Mouse (Mus musculus): ENCODE results near the gene Tent5b. TPM values are rescaled to one million over a fixed set of nuclear protein-coding genes. Genes with fewer than 3 reads are reported as not detected.

Gene Tent5b
- polyA plus RNA-seq, 1 experiment from 2014 or later = 2.8 TPM

- 2% methylated on average over 27 of the region's 27 CpGs for WGBS
- ATAC-seq (replicated peaks; ENCODE audit: low FRiP score, low read depth) (peak; percentile 72; the same call in 1 of the 2 replicates), DNase-seq (ENCODE audit: low spot score) (peak; percentile 70)
- H3K4me2 ChIP-seq (ENCODE audit: low read length) = peak overlapping the region; percentile 74
- no peaks in the 10 kb centered on the region for H3K9me3 ChIP-seq (replicated peaks; ENCODE audit: low read length)
- no peaks in the 10 kb centered on the region for H3K36me3 ChIP-seq (ENCODE audit: insufficient read depth, low read length)
- no peak overlapping the region for H3K27ac ChIP-seq
- H3K27me3 ChIP-seq (ENCODE audit: insufficient read depth, low read length) = no peaks in the 10 kb centered on the region
- H3K4me1 ChIP-seq (replicated peaks; ENCODE audit: insufficient read depth, low read length) = peaks cover 3% of the 10 kb centered on the region; the same call in 1 of the 2 replicates
- H3K4me3 ChIP-seq (replicated peaks; ENCODE audit: low read depth, low read length) = peak overlapping the region; percentile 49
- H3K9ac ChIP-seq (ENCODE audit: low read depth, low read length) = peak overlapping the region; percentile 47
- no peak for TF ChIP-seq CTCF (IDR thresholded peaks at IDR 0.05; ENCODE audit: low read depth)
Observed at GRCm38 (mm10) chr4:133468080-133468479, 11.9 kb upstream of the Tent5b start.

GRCm38 (mm10) chr4:133469122-133469521, 10.8 kb upstream of the Tent5b start:
- WGBS = 13% methylated on average over 12 of the region's 12 CpGs
- H3K4me2 ChIP-seq (ENCODE audit: low read length) = peak overlapping the region; percentile 74
- no peaks in the 10 kb centered on the region for H3K9me3 ChIP-seq (replicated peaks; ENCODE audit: low read length)
- H3K4me3 ChIP-seq (replicated peaks; ENCODE audit: low read depth, low read length) = no peak overlapping the region
- DNase-seq (ENCODE audit: low spot score) = peak; percentile 29
- no peaks in the 10 kb centered on the region for H3K27me3 ChIP-seq (ENCODE audit: insufficient read depth, low read length)
- no peak overlapping the region for H3K9ac ChIP-seq (ENCODE audit: low read depth, low read length)
- TF ChIP-seq CTCF (IDR thresholded peaks at IDR 0.05; ENCODE audit: low read depth) = no peak
- 0 out of 2 replicates have a peak, but pooled peaks cover 3% of the 10 kb centered on the region for H3K4me1 ChIP-seq (replicated peaks; ENCODE audit: insufficient read depth, low read length)
- no peak overlapping the region for H3K27ac ChIP-seq
- no peak for ATAC-seq (replicated peaks; ENCODE audit: low FRiP score, low read depth)
- H3K36me3 ChIP-seq (ENCODE audit: insufficient read depth, low read length) = no peaks in the 10 kb centered on the region

- Histone ChIP-seq H3K9ac (ENCODE audit: low read depth, low read length) (no peak overlapping the region), H3K4me1 (replicated peaks; ENCODE audit: insufficient read depth, low read length) (0 out of 2 replicates have a peak, but pooled peaks cover 3% of the 10 kb centered on the region), H3K27ac (no peak overlapping the region), H3K4me2 (ENCODE audit: low read length) (no peak overlapping the region), H3K27me3 (ENCODE audit: insufficient read depth, low read length) (no peaks in the 10 kb centered on the region), H3K4me3 (replicated peaks; ENCODE audit: low read depth, low read length) (no peak overlapping the region), H3K9me3 (replicated peaks; ENCODE audit: low read length) (no peaks in the 10 kb centered on the region), H3K36me3 (ENCODE audit: insufficient read depth, low read length) (no peaks in the 10 kb centered on the region)
- DNase-seq (ENCODE audit: low spot score) (no peak), ATAC-seq (replicated peaks; ENCODE audit: low FRiP score, low read depth) (no peak)
- no peak for TF ChIP-seq CTCF (IDR thresholded peaks at IDR 0.05; ENCODE audit: low read depth)
- 82% methylated on average over 7 of the region's 7 CpGs for WGBS
Observed at GRCm38 (mm10) chr4:133471135-133471821, 8.7 kb upstream of the Tent5b start.

GRCm38 (mm10) chr4:133473833-133474232, 6.1 kb upstream of the Tent5b start:
- Histone ChIP-seq H3K27me3 (ENCODE audit: insufficient read depth, low read length) (no peaks in the 10 kb centered on the region), H3K9me3 (replicated peaks; ENCODE audit: low read length) (no peaks in the 10 kb centered on the region), H3K4me3 (replicated peaks; ENCODE audit: low read depth, low read length) (no peak overlapping the region), H3K4me2 (ENCODE audit: low read length) (no peak overlapping the region), H3K4me1 (replicated peaks; ENCODE audit: insufficient read depth, low read length) (no peaks in the 10 kb centered on the region), H3K27ac (no peak overlapping the region), H3K9ac (ENCODE audit: low read depth, low read length) (no peak overlapping the region), H3K36me3 (ENCODE audit: insufficient read depth, low read length) (no peaks in the 10 kb centered on the region)
- no peak for DNase-seq (ENCODE audit: low spot score)
- ATAC-seq (replicated peaks; ENCODE audit: low FRiP score, low read depth) = no peak
- TF ChIP-seq CTCF (IDR thresholded peaks at IDR 0.05; ENCODE audit: low read depth) = peak; percentile 52
- WGBS = 63% methylated on average over 2 of the region's 2 CpGs

DNA sequence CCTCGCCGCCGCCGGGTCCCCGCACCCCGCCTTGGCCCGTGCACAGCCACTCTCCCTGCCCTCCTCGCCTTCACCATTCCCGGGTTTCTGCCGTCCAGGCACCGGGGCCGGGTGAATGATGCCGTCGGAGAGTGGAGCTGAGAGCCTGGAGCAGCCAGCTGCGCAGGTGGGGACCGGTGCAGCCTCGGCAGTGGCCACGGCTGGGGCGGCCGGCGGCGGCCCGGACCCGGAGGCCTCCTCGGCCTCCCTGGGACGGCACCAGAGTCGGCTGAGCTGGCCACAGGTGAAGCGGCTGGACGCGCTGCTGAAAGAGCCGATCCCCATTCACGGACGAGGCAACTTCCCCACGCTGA, 229 bp downstream of the Tent5b start:
- H3K27me3 ChIP-seq (ENCODE audit: insufficient read depth, low read length) = no peaks in the 10 kb centered on the region
- H3K9me3 ChIP-seq (replicated peaks; ENCODE audit: low read length) = no peaks in the 10 kb centered on the region
- WGBS = 3% methylated on average over 34 of the region's 34 CpGs
- DNase-seq (ENCODE audit: low spot score) (no peak), ATAC-seq (replicated peaks; ENCODE audit: low FRiP score, low read depth) (0 out of 2 replicates have a peak, but pooled peaks have one; percentile 6)
- H3K27ac ChIP-seq = no peak overlapping the region
- peak overlapping the region; percentile 26 for H3K4me3 ChIP-seq (replicated peaks; ENCODE audit: low read depth, low read length)
- H3K4me2 ChIP-seq (ENCODE audit: low read length) = peak overlapping the region; percentile 56
- TF ChIP-seq CTCF (IDR thresholded peaks at IDR 0.05; ENCODE audit: low read depth) = no peak
- 0 out of 2 replicates have a peak, but pooled peaks cover 13% of the 10 kb centered on the region for H3K4me1 ChIP-seq (replicated peaks; ENCODE audit: insufficient read depth, low read length)
- no peaks in the 10 kb centered on the region for H3K36me3 ChIP-seq (ENCODE audit: insufficient read depth, low read length)
- H3K9ac ChIP-seq (ENCODE audit: low read depth, low read length) = peak overlapping the region; percentile 55

GRCm38 (mm10) chr4:133480754-133481153, 822 bp downstream of the Tent5b start:
- ATAC-seq (replicated peaks; ENCODE audit: low FRiP score, low read depth) = no peak
- DNase-seq (ENCODE audit: low spot score) = no peak

More at GRCm38 (mm10) chr4:133480754-133481153, 822 bp downstream of the Tent5b start:
- Histone ChIP-seq H3K4me1 (replicated peaks; ENCODE audit: insufficient read depth, low read length) (0 out of 2 replicates have a peak, but pooled peaks cover 13% of the 10 kb centered on the region), H3K4me3 (replicated peaks; ENCODE audit: low read depth, low read length) (peak overlapping the region; percentile 26), H3K27me3 (ENCODE audit: insufficient read depth, low read length) (no peaks in the 10 kb centered on the region), H3K9ac (ENCODE audit: low read depth, low read length) (peak overlapping the region; percentile 55), H3K4me2 (ENCODE audit: low read length) (peak overlapping the region; percentile 56), H3K9me3 (replicated peaks; ENCODE audit: low read length) (no peaks in the 10 kb centered on the region), H3K27ac (no peak overlapping the region), H3K36me3 (ENCODE audit: insufficient read depth, low read length) (no peaks in the 10 kb centered on the region)
- 29% methylated on average over 6 of the region's 6 CpGs for WGBS
- TF ChIP-seq CTCF (IDR thresholded peaks at IDR 0.05; ENCODE audit: low read depth) = no peak
